Mouse (Mus musculus) limb, embryonic 11.5 days (tissue): ENCODE measurements at regions not wholly inside any gene's neighbourhood (a gene's known extent, or its start where the extent isn't known, plus 50 kb on each side); places are given as distances from the start of the nearest gene placed in this dataset.

Source experiments
- ATAC-seq: fragments of 200-750 bp; cut with Nextera tagmentation; 2 replicates; pipeline ENCODE4 v1.8.0; 2017; ENCODE audit warnings: low read depth; ENCODE audit not compliant: insufficient number of reproducible peaks, low FRiP score, low TSS enrichment
- DNase-seq: peaks from one replicate; pipeline ENCODE4 v3.0.0-alpha.2; 2015; ENCODE audit warnings: low spot score
- H3K27ac ChIP-seq: fragments of 300-500 bp; sonication (generic); replicated peaks from 2 replicates; pipeline ENCODE4 v1.5.1; 2014; ENCODE audit warnings: low read depth, mild to moderate bottlenecking, low read length
- H3K27me3 ChIP-seq: fragments of 300-500 bp; sonication (generic); 2 replicates; pipeline ENCODE4 v1.6.1; 2014; ENCODE audit warnings: mild to moderate bottlenecking, low read length, mixed read lengths; ENCODE audit not compliant: control insufficient read depth, insufficient read depth
- H3K36me3 ChIP-seq: fragments of 300-500 bp; sonication (generic); 2 replicates; pipeline ENCODE4 v1.6.1; 2014; ENCODE audit warnings: mild to moderate bottlenecking, low read length, moderate library complexity, mixed read lengths; ENCODE audit not compliant: control insufficient read depth, insufficient read depth
- H3K4me1 ChIP-seq: fragments of 300-500 bp; sonication (generic); 2 replicates; pipeline ENCODE4 v1.6.1; 2014; ENCODE audit warnings: low read length, mixed read lengths; ENCODE audit not compliant: control insufficient read depth, insufficient read depth
- H3K4me2 ChIP-seq: fragments of 300-500 bp; sonication (generic); 2 replicates; pipeline ENCODE4 v1.6.1; 2014; ENCODE audit warnings: low read depth, mild to moderate bottlenecking, moderate library complexity; ENCODE audit not compliant: severe bottlenecking
- H3K4me3 ChIP-seq: fragments of 300-500 bp; sonication (generic); 2 replicates; pipeline ENCODE4 v1.5.1; 2014; ENCODE audit warnings: low read depth, low read length
- H3K9ac ChIP-seq: fragments of 300-500 bp; sonication (generic); 2 replicates; pipeline ENCODE4 v1.6.1; 2014; ENCODE audit warnings: mild to moderate bottlenecking, low read length
- H3K9me3 ChIP-seq: fragments of 300-500 bp; sonication (generic); 2 replicates; pipeline ENCODE4 v1.6.1; 2016; ENCODE audit warnings: low read length; ENCODE audit not compliant: control insufficient read depth
- WGBS: fragments of 180-500 bp; shearing (Covaris S2); extraction: QIAGEN DNeasy Blood & Tissue Kit; methylation state at CpG from one replicate; pipeline ENCODE4 v1.1.7; 2014; 5-methylcytosine and 5-hydroxymethylcytosine counted together

- Histone ChIP-seq H3K4me3 (no peak overlapping the region), H3K27ac (no peak overlapping the region), H3K27me3 (no peaks in the 10 kb centered on the region), H3K4me1 (no peaks in the 10 kb centered on the region), H3K4me2 (no peak overlapping the region), H3K9ac (no peak overlapping the region), H3K36me3 (no peaks in the 10 kb centered on the region), H3K9me3 (no peaks in the 10 kb centered on the region)
- no peak for ATAC-seq
- no peak for DNase-seq
- 57% methylated on average over 7 of the region's 7 CpGs for WGBS
Observed at GRCm38 (mm10) chr12:91929386-91930054, 80.6 kb upstream of the Sel1l start.

- ATAC-seq (no peak), DNase-seq (no peak)
- Histone ChIP-seq H3K27me3 (no peaks in the 10 kb centered on the region), H3K4me1 (no peaks in the 10 kb centered on the region), H3K9me3 (no peaks in the 10 kb centered on the region), H3K9ac (no peak overlapping the region), H3K4me2 (no peak overlapping the region), H3K36me3 (no peaks in the 10 kb centered on the region), H3K4me3 (no peak overlapping the region), H3K27ac (no peak overlapping the region)
- WGBS = 76% methylated on average over 6 of the region's 6 CpGs
Observed at GRCm38 (mm10) chr12:91927576-91927975, 78.6 kb upstream of the Sel1l start.

- no peak for DNase-seq
- Histone ChIP-seq H3K27ac (no peak overlapping the region), H3K9ac (no peak overlapping the region), H3K27me3 (no peaks in the 10 kb centered on the region), H3K4me2 (no peak overlapping the region), H3K4me3 (no peak overlapping the region), H3K36me3 (no peaks in the 10 kb centered on the region), H3K9me3 (no peaks in the 10 kb centered on the region), H3K4me1 (no peaks in the 10 kb centered on the region)
- 88% methylated on average over 3 of the region's 3 CpGs for WGBS
- no peak for ATAC-seq
Observed at GRCm38 (mm10) chr12:91915486-91915885, 66.5 kb upstream of the Sel1l start.

DNA sequence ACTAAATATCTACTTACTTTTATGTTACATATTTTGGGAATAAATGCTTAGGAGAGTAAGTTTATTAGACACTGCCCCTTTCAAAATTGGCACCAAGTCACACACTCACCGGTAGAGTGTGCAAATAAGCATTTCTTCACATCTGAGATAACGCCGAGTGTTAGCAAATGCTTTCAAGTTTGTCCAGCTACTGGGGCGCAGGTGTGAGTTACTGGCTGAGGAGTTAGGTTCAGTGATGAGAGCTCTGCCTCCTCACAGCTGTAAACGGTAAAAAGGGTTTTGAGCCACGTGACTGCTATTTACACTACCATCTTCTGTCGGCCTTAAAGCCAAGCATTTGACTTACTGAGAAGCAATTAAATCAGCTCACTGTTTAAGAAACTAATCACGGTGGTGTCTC, 61.6 kb upstream of the Sel1l start:
- no peak for DNase-seq
- H3K27ac ChIP-seq = no peak overlapping the region

More for the DNA sequence above, 61.6 kb upstream of the Sel1l start:
- Histone ChIP-seq H3K4me2 (no peak overlapping the region), H3K9me3 (no peaks in the 10 kb centered on the region), H3K4me3 (no peak overlapping the region), H3K9ac (no peak overlapping the region), H3K36me3 (no peaks in the 10 kb centered on the region), H3K4me1 (no peaks in the 10 kb centered on the region), H3K27me3 (no peaks in the 10 kb centered on the region)
- 45% methylated on average over 8 of the region's 8 CpGs for WGBS
- ATAC-seq = no peak
